Mouse (Mus musculus) spleen, postnatal 10 days (tissue): ENCODE results near the gene Dnah9.

ENCODE experiments used
- DNase-seq, 2 experiments: peaks; one replicate each; pipeline ENCODE4 v3.0.0; 2021 to 2022; ENCODE audit warnings: low spot score in 2 of 2

Gene Dnah9

DNA sequence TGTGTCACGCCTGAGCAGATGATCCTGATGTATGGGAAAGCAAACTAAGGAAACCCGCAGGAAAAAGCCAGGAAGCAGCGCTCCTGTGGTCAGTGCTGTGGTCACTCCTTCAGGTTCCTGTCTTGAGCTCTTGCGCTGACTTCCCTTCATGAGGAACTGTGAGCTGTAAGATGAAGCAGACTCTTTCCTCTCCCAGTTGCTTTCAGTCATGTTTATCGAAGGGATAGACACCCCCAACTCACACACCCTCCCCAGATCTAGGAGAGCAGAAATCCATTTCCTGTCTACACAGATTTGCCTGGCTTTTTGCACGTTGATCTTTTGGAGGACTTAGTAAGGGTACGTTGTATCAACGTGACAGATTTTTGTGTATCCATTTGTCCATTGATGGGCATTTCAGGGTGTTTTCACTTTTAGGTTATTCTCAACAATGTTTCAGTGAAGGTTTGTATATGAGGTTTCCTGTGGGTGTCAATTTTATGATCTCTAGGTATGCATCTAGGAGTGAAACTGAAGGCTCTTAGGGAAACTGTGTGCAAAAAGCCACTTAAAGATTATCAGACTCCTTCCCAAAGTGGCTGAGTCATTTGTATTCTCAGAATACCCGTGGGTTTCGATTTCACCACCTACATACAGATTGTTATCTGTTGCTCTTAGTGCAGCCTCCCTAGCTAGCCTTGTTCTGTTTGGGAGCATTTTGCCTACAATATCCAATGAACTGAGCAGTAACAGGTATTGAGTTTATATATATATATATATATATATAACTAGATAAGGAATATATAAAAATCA, 373.7 kb downstream of the Dnah9 start:
- DNase-seq = no peak

DNA sequence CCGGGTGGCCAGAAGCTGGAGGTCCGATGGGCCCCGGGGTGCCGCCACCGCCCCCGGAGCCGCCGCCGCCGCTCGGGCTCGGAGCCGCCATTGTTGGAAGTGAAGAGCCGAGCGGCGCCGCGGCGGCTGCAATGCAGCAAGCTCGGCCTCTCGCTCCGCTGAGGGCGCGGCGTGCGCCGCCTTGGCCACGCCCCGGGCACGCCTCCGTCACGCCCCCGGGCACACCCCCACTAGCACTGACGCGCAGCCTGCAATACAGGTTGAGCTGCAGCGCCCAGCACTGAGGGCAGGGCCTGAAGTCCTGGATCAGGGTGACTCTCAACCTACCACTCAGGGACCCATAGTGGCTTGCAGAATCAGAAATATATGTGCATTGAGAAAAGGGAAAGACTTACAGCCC, 380.2 kb downstream of the Dnah9 start, which contains the start of gene Map2k4:
Gene Map2k4, minus strand, starts transcription at position 144 of the 400 bp plus-strand sequence.
- peak; percentile 88 to 95 for DNase-seq

GRCm38 (mm10) chr11:65787421-65788151, 380.8 kb downstream of the Dnah9 start:
- peak in 1 of 2 experiments; percentile 81 for DNase-seq

DNA sequence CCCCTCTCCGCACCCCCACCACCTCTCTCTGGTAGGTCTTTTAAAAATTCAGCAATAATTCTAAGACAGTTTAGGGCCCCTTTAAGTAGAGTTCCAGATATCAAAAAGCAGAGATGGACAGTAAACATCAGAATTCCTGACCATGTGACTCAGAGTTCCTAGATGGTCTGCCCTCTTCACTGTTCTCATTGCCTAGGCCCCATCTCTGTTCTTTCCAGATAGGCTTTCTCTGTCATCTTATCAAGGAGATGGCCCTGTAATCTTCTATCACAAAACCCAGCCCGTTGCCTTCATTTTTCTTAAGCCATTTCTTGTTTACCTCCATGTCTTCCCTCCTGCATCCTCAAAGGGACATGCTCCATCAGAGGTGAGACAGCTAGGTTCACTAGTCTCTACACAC, 382.2 kb downstream of the Dnah9 start:
- no peak for DNase-seq

DNA sequence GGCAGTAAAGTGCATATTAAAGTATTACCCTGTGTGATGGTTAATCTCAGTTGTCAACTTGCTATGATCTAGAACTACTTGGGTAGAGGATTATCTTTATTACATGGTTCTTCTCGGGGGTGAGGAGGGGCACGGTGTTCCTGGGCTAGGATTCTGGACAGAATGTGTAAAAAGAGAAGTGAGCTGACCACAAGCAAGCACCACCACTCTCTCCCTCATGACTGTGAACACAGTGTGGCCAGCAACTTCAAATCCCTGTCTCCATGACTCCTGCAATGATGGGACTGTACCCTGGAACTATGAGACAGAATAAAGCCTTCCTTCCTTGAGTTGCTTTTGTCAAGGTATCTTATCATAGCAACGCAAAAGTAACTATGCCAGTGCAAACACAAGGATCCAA, 386.8 kb downstream of the Dnah9 start:
- no peak for DNase-seq
